Mouse (Mus musculus) thymus, adult 2 months (tissue): ENCODE measurements around the gene Prkra.

Source experiments
- CTCF ChIP-seq: fragments of 200-500 bp; IDR thresholded peaks from 2 replicates; pipeline ENCODE4 v1.5.1; 2012; ENCODE audit warnings: mild to moderate bottlenecking, control low read depth, low read length, moderate library complexity, borderline replicate concordance; ENCODE audit not compliant: control insufficient read depth, poor library complexity, insufficient read depth; ENCODE audit errors: extremely low read depth
- POLR2A ChIP-seq: fragments of 200-500 bp; IDR thresholded peaks from 2 replicates; pipeline ENCODE4 v1.6.1; 2012; ENCODE audit warnings: mild to moderate bottlenecking, low read length, control low read depth, moderate library complexity; ENCODE audit not compliant: control insufficient read depth, poor library complexity, insufficient read depth; ENCODE audit errors: extremely low read depth

DNA sequence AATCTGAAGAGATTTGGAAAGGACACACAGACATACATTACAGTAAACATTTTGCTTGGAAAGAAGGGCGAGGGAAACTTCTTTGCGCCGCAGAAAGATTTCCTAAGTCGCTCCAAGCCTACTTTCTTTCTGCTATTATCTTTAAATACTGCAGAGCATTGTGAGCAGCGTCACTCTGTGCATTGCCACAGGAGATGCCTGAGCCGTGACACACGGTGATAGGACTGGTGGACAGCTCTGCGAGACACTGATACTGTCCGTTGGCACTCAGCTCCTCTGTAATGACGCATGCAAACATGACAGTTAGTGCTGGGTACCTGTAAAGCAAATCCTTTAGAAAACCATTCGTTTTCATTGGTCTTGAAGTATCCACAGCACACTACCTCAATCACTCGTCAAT, 17.5 kb downstream of the Prkra start:
- TF ChIP-seq CTCF (no peak), POLR2A (no peak)
